Mouse (Mus musculus): ENCODE results near the gene Gck. TPM values are rescaled to one million over a fixed set of nuclear protein-coding genes. Genes with fewer than 3 reads are reported as not detected.

Gene Gck
- polyA plus RNA-seq, 1 experiment from 2014 or later = 0.75 TPM

DNA sequence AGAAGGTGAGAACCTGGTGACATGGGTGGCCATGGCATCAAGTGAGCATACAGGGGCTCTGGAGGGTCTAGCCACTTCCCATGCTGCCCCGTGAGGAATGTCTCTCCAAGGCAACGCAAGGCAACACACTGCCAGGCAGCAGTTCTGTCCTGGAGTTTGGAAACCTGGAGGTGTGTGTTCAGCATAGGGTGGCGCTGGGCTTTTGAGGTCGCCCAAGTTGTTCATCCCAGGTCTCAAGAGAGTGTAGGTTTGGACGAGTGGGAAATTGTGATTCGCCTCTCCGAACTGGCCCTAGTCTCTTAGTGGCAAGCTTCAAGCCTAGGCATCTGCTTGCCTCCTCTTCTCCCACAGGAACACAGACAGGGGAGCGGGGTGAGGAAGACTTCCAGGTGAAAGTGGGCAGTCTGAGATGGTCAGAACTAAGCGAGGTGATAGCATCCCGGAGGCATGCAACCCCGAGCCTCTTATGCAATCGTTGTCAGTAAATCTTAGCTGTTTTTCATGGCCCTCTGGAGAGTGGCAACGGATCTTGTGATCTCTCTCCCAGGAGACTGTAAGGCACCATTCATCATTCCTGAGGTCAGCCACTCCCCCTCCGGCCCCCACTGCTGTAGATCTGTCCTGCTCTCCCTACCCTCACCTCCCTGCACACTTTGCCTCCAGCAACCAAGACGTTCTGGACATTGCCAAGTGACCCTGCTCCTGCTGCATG lies 87.3 kb downstream of the Gck start:
- Histone ChIP-seq H3K4me1 (ENCODE audit: control insufficient read depth, insufficient read depth, low read length) (peaks cover 10% of the 10 kb centered on the region; the same call in 1 of the 2 replicates), H3K9ac (replicated peaks; ENCODE audit: low read depth, low read length) (peak overlapping the region; percentile 36; the same call in 1 of the 2 replicates), H3K36me3 (ENCODE audit: control insufficient read depth, insufficient read depth, low read length) (peaks cover 9% of the 10 kb centered on the region; the same call in 1 of the 2 replicates), H3K9me3 (ENCODE audit: control insufficient read depth, low read depth, low read length) (no peaks in the 10 kb centered on the region), H3K4me3 (ENCODE audit: low read depth, low read length) (peak overlapping the region; percentile 37), H3K4me2 (replicated peaks; ENCODE audit: low read depth, low read length) (peak overlapping the region; percentile 54), H3K27ac (ENCODE audit: low read length) (no peak overlapping the region; the same call in 1 of the 2 replicates), H3K27me3 (ENCODE audit: control insufficient read depth, insufficient read depth, low read length) (no peaks in the 10 kb centered on the region)
- 13% methylated on average over 15 of the region's 15 CpGs for WGBS
- no peak for ATAC-seq (ENCODE audit: insufficient number of reproducible peaks, insufficient read depth, low FRiP score, low read depth)

DNA sequence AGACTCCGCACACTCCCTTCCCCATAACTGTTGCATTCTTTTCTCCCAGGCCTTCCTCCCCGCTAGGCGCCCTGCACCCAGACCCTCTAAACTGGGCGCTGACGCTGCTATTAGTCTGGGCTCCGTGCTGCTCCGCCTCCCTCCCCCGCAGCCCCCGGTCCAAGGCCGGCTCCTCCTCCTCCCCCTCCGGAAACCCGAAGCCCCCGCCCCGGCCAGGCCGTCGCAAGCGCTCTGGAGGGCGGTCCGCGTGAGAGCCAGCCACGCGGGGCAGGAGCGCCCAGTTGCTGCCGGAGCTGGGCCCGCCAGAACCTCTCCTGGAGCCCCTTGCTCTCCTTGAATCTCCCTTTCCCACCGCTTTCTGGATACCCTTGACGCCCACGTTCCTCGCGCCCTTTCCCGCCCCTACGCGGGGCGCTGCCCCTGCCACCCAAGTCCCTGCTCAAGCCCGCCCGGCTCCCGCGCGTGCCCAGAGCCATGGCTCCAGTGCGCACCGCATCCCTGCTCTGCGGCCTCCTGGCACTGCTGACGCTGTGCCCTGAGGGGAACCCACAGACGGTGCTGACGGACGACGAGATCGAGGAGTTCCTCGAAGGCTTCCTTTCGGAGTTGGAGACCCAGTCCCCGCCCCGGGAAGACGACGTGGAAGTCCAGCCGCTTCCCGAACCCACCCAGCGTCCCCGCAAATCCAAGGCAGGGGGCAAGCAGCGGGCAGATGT lies 88.0 kb downstream of the Gck start, which contains the start of gene Aebp1:
Gene Aebp1, plus strand, starts transcription at position 270 of the 716 bp plus-strand sequence.
- Histone ChIP-seq H3K4me1 (ENCODE audit: control insufficient read depth, insufficient read depth, low read length) (peaks cover 10% of the 10 kb centered on the region; the same call in 1 of the 2 replicates), H3K9ac (replicated peaks; ENCODE audit: low read depth, low read length) (peak within 1 kb of the TSS; percentile 36; the same call in 1 of the 2 replicates), H3K4me2 (replicated peaks; ENCODE audit: low read depth, low read length) (peak within 1 kb of the TSS; percentile 54), H3K4me3 (ENCODE audit: low read depth, low read length) (peak within 1 kb of the TSS; percentile 37), H3K27ac (ENCODE audit: low read length) (no peak within 1 kb of the TSS; the same call in 1 of the 2 replicates), H3K9me3 (ENCODE audit: control insufficient read depth, low read depth, low read length) (no peaks in the 10 kb centered on the region), H3K36me3 (ENCODE audit: control insufficient read depth, insufficient read depth, low read length) (peaks cover 9% of the 10 kb centered on the region; the same call in 1 of the 2 replicates), H3K27me3 (ENCODE audit: control insufficient read depth, insufficient read depth, low read length) (no peaks in the 10 kb centered on the region)
- 3% methylated on average over 57 of the region's 59 CpGs for WGBS
- peak; percentile 76 for ATAC-seq (ENCODE audit: insufficient number of reproducible peaks, insufficient read depth, low FRiP score, low read depth)

DNA sequence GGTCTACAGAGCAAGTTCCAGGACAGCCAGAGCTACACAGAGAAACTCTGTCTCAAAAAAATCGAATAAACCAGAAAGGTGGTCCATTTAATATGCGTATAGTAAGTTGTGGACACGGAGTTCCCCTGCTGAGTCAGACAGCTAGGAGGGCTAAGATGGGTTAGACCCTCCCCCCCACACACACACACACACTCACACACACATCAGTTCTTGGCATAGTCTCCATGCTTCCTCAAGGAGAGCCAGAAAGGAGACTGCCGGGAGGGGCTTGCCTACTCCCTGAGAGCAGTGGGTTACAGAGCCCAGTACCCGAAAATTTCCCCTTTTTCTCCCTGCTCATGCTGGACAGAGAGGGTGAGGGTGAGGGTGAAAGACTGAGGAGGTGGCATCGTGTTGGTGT lies 89.2 kb downstream of the Gck start:
- 63% methylated on average over 6 of the region's 6 CpGs for WGBS

DNA sequence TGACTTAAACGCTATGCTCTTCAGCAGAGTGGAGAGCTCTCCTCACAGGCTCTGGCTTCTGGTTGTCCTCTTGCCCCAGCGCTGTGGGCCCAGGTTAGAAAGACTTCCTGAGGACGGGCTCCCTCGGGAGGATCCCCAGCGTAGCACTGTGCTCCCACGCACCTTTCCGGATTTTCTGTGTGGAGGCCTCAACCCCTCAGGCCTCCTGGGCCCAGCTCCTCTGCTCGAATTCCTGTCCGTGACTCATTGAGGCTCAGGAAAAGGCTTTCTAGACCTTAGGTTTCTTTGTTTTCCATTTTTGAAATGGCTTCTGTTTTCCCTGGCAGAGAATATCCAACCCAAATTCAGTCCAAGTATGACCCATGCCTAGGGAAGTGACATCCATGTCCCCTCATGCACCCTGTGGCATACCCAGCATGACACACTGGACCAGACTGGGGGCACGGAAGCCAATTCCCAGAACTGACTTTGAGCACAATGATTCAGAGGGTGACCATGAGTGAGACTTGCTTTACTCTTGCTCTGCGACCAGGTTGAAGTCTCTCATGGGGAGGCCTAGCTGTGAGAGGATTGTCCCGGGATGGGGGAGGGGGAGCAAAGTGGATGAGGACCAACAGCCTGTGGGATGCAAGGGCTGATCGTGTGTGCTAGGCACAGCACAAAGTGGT lies 89.9 kb downstream of the Gck start:
- no peak for ATAC-seq (ENCODE audit: insufficient number of reproducible peaks, insufficient read depth, low FRiP score, low read depth)
- H3K27me3 ChIP-seq (ENCODE audit: control insufficient read depth, insufficient read depth, low read length) = no peaks in the 10 kb centered on the region
- H3K27ac ChIP-seq (ENCODE audit: low read length) = no peak overlapping the region
- H3K4me2 ChIP-seq (replicated peaks; ENCODE audit: low read depth, low read length) = no peak overlapping the region
- no peak overlapping the region for H3K4me3 ChIP-seq (ENCODE audit: low read depth, low read length)
- 88% methylated on average over 13 of the region's 13 CpGs for WGBS
- H3K36me3 ChIP-seq (ENCODE audit: control insufficient read depth, insufficient read depth, low read length) = peaks cover 5% of the 10 kb centered on the region; the same call in 1 of the 2 replicates
- no peaks in the 10 kb centered on the region for H3K9me3 ChIP-seq (ENCODE audit: control insufficient read depth, low read depth, low read length)
- no peak overlapping the region for H3K9ac ChIP-seq (replicated peaks; ENCODE audit: low read depth, low read length)
- peaks cover 13% of the 10 kb centered on the region; the same call in 1 of the 2 replicates for H3K4me1 ChIP-seq (ENCODE audit: control insufficient read depth, insufficient read depth, low read length)

More for the DNA sequence above, 89.2 kb downstream of the Gck start:
- H3K27me3 ChIP-seq (ENCODE audit: control insufficient read depth, insufficient read depth, low read length) = no peaks in the 10 kb centered on the region
- no peaks in the 10 kb centered on the region for H3K9me3 ChIP-seq (ENCODE audit: control insufficient read depth, low read depth, low read length)
- H3K36me3 ChIP-seq (ENCODE audit: control insufficient read depth, insufficient read depth, low read length) = peaks cover 9% of the 10 kb centered on the region; the same call in 1 of the 2 replicates
- no peak overlapping the region for H3K4me2 ChIP-seq (replicated peaks; ENCODE audit: low read depth, low read length)
- 0 out of 2 replicates have a peak, but pooled peaks have one; percentile 20 for ATAC-seq (ENCODE audit: insufficient number of reproducible peaks, insufficient read depth, low FRiP score, low read depth)
- no peak overlapping the region for H3K9ac ChIP-seq (replicated peaks; ENCODE audit: low read depth, low read length)
- H3K27ac ChIP-seq (ENCODE audit: low read length) = no peak overlapping the region
- peaks cover 13% of the 10 kb centered on the region; the same call in 1 of the 2 replicates for H3K4me1 ChIP-seq (ENCODE audit: control insufficient read depth, insufficient read depth, low read length)
- H3K4me3 ChIP-seq (ENCODE audit: low read depth, low read length) = no peak overlapping the region

- H3K36me3 ChIP-seq (ENCODE audit: control insufficient read depth, insufficient read depth, low read length) = no peaks in the 10 kb centered on the region; the same call in 1 of the 2 replicates
- H3K27me3 ChIP-seq (ENCODE audit: control insufficient read depth, insufficient read depth, low read length) = no peaks in the 10 kb centered on the region
- no peak overlapping the region for H3K27ac ChIP-seq (ENCODE audit: low read length)
- no peak overlapping the region for H3K4me2 ChIP-seq (replicated peaks; ENCODE audit: low read depth, low read length)
- H3K4me3 ChIP-seq (ENCODE audit: low read depth, low read length) = no peak overlapping the region
- 76% methylated on average over 1 of the region's 1 CpGs for WGBS
- H3K9me3 ChIP-seq (ENCODE audit: control insufficient read depth, low read depth, low read length) = no peaks in the 10 kb centered on the region
- H3K4me1 ChIP-seq (ENCODE audit: control insufficient read depth, insufficient read depth, low read length) = peaks cover 13% of the 10 kb centered on the region; the same call in 1 of the 2 replicates
- no peak overlapping the region for H3K9ac ChIP-seq (replicated peaks; ENCODE audit: low read depth, low read length)
- ATAC-seq (ENCODE audit: insufficient number of reproducible peaks, insufficient read depth, low FRiP score, low read depth) = no peak
These were observed 91.2 kb downstream of the Gck start for GRCm38 (mm10) chr11:5858723-5859122.

DNA sequence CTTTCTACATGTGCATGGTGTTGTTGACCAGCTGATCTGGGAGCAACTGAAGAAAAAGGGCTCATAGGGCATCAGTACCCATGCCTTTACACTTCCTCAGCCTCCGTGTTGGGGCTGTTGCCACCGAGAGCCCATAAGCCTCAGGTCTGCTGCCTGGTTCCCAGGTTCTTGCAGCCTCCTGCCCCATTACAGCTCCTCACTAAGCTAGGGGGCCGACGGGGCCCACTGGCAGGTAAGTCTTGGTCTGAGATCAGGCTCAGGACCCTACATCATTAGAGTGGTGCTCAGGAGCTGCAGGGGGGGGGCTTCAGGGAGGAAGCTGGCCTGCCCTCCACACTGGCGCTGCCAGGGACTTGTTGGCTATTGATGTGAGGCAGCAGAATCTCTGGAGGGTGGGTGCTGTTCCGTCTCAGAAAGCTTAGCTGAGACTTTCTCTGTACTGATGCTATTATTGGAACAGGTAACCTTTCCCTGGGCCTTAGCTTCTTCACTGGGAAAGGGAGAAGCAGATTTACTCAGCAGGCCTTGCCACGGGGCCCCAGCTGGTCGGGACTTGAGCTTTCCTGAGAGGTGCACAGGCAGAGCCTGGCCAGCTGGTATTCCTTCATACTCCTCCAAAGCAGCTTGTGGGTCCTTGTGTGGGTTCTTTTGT lies 93.3 kb downstream of the Gck start:
- no peaks in the 10 kb centered on the region for H3K27me3 ChIP-seq (ENCODE audit: control insufficient read depth, insufficient read depth, low read length)
- no peaks in the 10 kb centered on the region for H3K9me3 ChIP-seq (ENCODE audit: control insufficient read depth, low read depth, low read length)
- no peak for ATAC-seq (ENCODE audit: insufficient number of reproducible peaks, insufficient read depth, low FRiP score, low read depth)
- H3K9ac ChIP-seq (replicated peaks; ENCODE audit: low read depth, low read length) = no peak overlapping the region
- no peaks in the 10 kb centered on the region for H3K36me3 ChIP-seq (ENCODE audit: control insufficient read depth, insufficient read depth, low read length)
- peaks cover 10% of the 10 kb centered on the region; the same call in 1 of the 2 replicates for H3K4me1 ChIP-seq (ENCODE audit: control insufficient read depth, insufficient read depth, low read length)
- no peak overlapping the region for H3K4me2 ChIP-seq (replicated peaks; ENCODE audit: low read depth, low read length)
- no peak overlapping the region for H3K27ac ChIP-seq (ENCODE audit: low read length)
- 73% methylated on average over 8 of the region's 8 CpGs for WGBS
- H3K4me3 ChIP-seq (ENCODE audit: low read depth, low read length) = no peak overlapping the region

GRCm38 (mm10) chr11:5855902-5856301 lies 94.0 kb downstream of the Gck start:
- no peaks in the 10 kb centered on the region for H3K27me3 ChIP-seq (ENCODE audit: control insufficient read depth, insufficient read depth, low read length)
- WGBS = 38% methylated on average over 7 of the region's 7 CpGs
- H3K9ac ChIP-seq (replicated peaks; ENCODE audit: low read depth, low read length) = no peak overlapping the region
- H3K4me3 ChIP-seq (ENCODE audit: low read depth, low read length) = no peak overlapping the region
- no peak overlapping the region for H3K27ac ChIP-seq (ENCODE audit: low read length)
- H3K4me1 ChIP-seq (ENCODE audit: control insufficient read depth, insufficient read depth, low read length) = peaks cover 5% of the 10 kb centered on the region; the same call in 1 of the 2 replicates
- H3K9me3 ChIP-seq (ENCODE audit: control insufficient read depth, low read depth, low read length) = no peaks in the 10 kb centered on the region
- ATAC-seq (ENCODE audit: insufficient number of reproducible peaks, insufficient read depth, low FRiP score, low read depth) = no peak
- no peak overlapping the region for H3K4me2 ChIP-seq (replicated peaks; ENCODE audit: low read depth, low read length)
- no peaks in the 10 kb centered on the region for H3K36me3 ChIP-seq (ENCODE audit: control insufficient read depth, insufficient read depth, low read length)

- Histone ChIP-seq H3K27me3 (ENCODE audit: control insufficient read depth, insufficient read depth, low read length) (no peaks in the 10 kb centered on the region), H3K4me2 (replicated peaks; ENCODE audit: low read depth, low read length) (no peak overlapping the region), H3K4me3 (ENCODE audit: low read depth, low read length) (no peak overlapping the region), H3K4me1 (ENCODE audit: control insufficient read depth, insufficient read depth, low read length) (0 out of 2 replicates have a peak, but pooled peaks cover 2% of the 10 kb centered on the region), H3K36me3 (ENCODE audit: control insufficient read depth, insufficient read depth, low read length) (no peaks in the 10 kb centered on the region), H3K27ac (ENCODE audit: low read length) (no peak overlapping the region), H3K9me3 (ENCODE audit: control insufficient read depth, low read depth, low read length) (no peaks in the 10 kb centered on the region), H3K9ac (replicated peaks; ENCODE audit: low read depth, low read length) (no peak overlapping the region)
- no peak for ATAC-seq (ENCODE audit: insufficient number of reproducible peaks, insufficient read depth, low FRiP score, low read depth)
These were observed 94.4 kb downstream of the Gck start for GRCm38 (mm10) chr11:5855481-5855880.

Measured in stomach, embryonic 14.5 days (tissue).